Mouse (Mus musculus) lung, postnatal 0 days (tissue): ENCODE measurements around the gene Nrg3.

Source experiments
- CTCF ChIP-seq: IDR thresholded peaks from 2 replicates; pipeline ENCODE4 v1.5.1; 2016; ENCODE audit warnings: antibody characterized with exemption, mild to moderate bottlenecking
- EP300 ChIP-seq: IDR thresholded peaks from 2 replicates; pipeline ENCODE4 v1.6.1; 2016; ENCODE audit warnings: antibody characterized with exemption, mild to moderate bottlenecking, control low read depth

DNA sequence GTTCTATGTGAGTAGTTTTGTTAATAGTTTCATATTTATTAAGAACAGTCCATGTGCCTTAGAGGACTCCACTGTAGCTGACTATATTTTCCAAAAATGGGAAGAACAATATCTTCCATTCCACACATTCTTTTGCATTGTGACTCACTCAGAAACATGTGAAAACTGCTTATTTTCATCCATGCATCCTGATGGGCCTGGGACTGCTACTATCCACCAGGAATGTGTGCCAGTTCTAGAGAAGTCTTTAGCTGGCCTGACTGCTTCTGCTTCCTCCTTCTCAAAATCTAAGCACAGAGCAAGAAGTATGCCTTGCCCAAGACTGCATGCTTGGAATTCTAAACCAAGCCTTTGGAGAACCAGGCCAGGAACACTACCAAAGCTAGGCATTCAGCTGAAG is 91.6 kb downstream of the Nrg3 start:
- TF ChIP-seq CTCF (no peak), EP300 (no peak)
